Mouse (Mus musculus): ENCODE data around the gene Gngt2. TPM values are rescaled to one million over a fixed set of nuclear protein-coding genes. Genes with fewer than 3 reads are reported as not detected.

Gene Gngt2
- total RNA-seq, 2 experiments from 2014 or later, result 23.2 to 23.8 TPM

- no peak for DNase-seq
Observed at GRCm38 (mm10) chr11:95826317-95827167, 10.5 kb upstream of the Gngt2 start.

- no peak for DNase-seq
Observed at GRCm38 (mm10) chr11:95827168-95827447, 9.9 kb upstream of the Gngt2 start.

GRCm38 (mm10) chr11:95827464-95828085 lies 9.4 kb upstream of the Gngt2 start:
- peak; percentile 84 for DNase-seq

GRCm38 (mm10) chr11:95828181-95828964 lies 8.6 kb upstream of the Gngt2 start:
- DNase-seq, result no peak

- no peak for DNase-seq
Observed at GRCm38 (mm10) chr11:95829526-95830050, 7.4 kb upstream of the Gngt2 start.

GRCm38 (mm10) chr11:95830411-95831275 lies 6.4 kb upstream of the Gngt2 start:
- DNase-seq, result no peak

- DNase-seq, result no peak
Observed at GRCm38 (mm10) chr11:95831276-95831619, 5.8 kb upstream of the Gngt2 start.

GRCm38 (mm10) chr11:95831641-95832040 lies 5.4 kb upstream of the Gngt2 start:
- no peak for DNase-seq

- DNase-seq, result no peak
Observed at GRCm38 (mm10) chr11:95832129-95833005, 4.6 kb upstream of the Gngt2 start.

GRCm38 (mm10) chr11:95833006-95833570 lies 3.9 kb upstream of the Gngt2 start:
- no peak for DNase-seq

- no peak for DNase-seq
Observed at GRCm38 (mm10) chr11:95833631-95834142, 3.3 kb upstream of the Gngt2 start.

GRCm38 (mm10) chr11:95834143-95834667 lies 2.8 kb upstream of the Gngt2 start:
- DNase-seq, result peak; percentile 49

- no peak for DNase-seq
Observed at GRCm38 (mm10) chr11:95834742-95835710, 2.0 kb upstream of the Gngt2 start.

- DNase-seq, result no peak
Observed at GRCm38 (mm10) chr11:95835832-95836231, 1.2 kb upstream of the Gngt2 start.

- DNase-seq, result no peak
Observed at GRCm38 (mm10) chr11:95836433-95836832, 583 bp upstream of the Gngt2 start.

- DNase-seq, result no peak
Observed at GRCm38 (mm10) chr11:95838598-95838997, 1.6 kb downstream of the Gngt2 start.

- no peak for DNase-seq
Observed at GRCm38 (mm10) chr11:95838999-95839868, 2.2 kb downstream of the Gngt2 start.
